Mouse (Mus musculus): ENCODE data around the gene Tmem179.

Gene Tmem179

GRCm38 (mm10) chr12:112463209-112463608 is 53.3 kb downstream of the Tmem179 start:
- no peak for DNase-seq (ENCODE audit: low spot score)

- DNase-seq (ENCODE audit: low spot score): no peak
These were observed 54.1 kb downstream of the Tmem179 start for GRCm38 (mm10) chr12:112462423-112462822.

GRCm38 (mm10) chr12:112457839-112458238 is 58.7 kb downstream of the Tmem179 start:
- no peak for DNase-seq (ENCODE audit: low spot score)

GRCm38 (mm10) chr12:112456144-112456713 is 60.3 kb downstream of the Tmem179 start:
- DNase-seq (ENCODE audit: low spot score): peak; percentile 19

GRCm38 (mm10) chr12:112451826-112452225 is 64.7 kb downstream of the Tmem179 start:
- DNase-seq (ENCODE audit: low spot score): no peak

- DNase-seq (ENCODE audit: low spot score): no peak
These were observed 65.2 kb downstream of the Tmem179 start for GRCm38 (mm10) chr12:112451381-112451780.

GRCm38 (mm10) chr12:112450883-112451282 is 65.7 kb downstream of the Tmem179 start:
- peak; percentile 20 for DNase-seq (ENCODE audit: low spot score)

Data from lung, postnatal 25 days (tissue).